Mouse (Mus musculus): ENCODE results near the gene Chn2. TPM values are rescaled to one million over a fixed set of nuclear protein-coding genes. Genes with fewer than 3 reads are reported as not detected.
A peak's percentile ranks its signal among the peaks of the same experiment; 100 is the strongest.

Gene Chn2
- polyA plus RNA-seq, 1 experiment from 2014 or later = 9.8 TPM

DNA sequence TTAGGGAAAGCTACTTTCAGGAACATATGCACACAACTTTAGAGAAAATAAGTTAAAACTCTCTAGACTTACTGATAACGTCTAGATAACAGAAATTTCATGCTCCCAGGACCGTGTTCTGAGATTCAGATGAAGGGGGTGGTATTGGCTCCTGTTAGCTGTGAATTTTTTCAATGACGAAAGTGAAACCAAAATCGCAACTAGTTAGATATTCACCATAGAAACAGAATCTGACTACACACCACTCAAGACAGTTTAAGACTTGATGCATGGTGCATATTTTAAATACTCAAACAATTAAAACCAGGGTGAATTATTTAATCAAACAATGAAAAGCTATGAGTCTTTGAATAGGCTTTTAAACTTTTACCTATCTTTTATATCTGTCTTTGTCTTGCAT lies 48.8 kb downstream of the Chn2 start:
- Histone ChIP-seq H3K4me3 (ENCODE audit: low read depth, low read length) (no peak overlapping the region), H3K4me2 (ENCODE audit: low read depth, severe bottlenecking) (no peak overlapping the region), H3K27ac (replicated peaks; ENCODE audit: low read depth, low read length) (no peak overlapping the region), H3K4me1 (ENCODE audit: control insufficient read depth, insufficient read depth, low read length) (no peaks in the 10 kb centered on the region), H3K9me3 (ENCODE audit: control insufficient read depth, low read length) (no peaks in the 10 kb centered on the region), H3K36me3 (ENCODE audit: control insufficient read depth, insufficient read depth, low read length) (no peaks in the 10 kb centered on the region), H3K9ac (ENCODE audit: low read length) (no peak overlapping the region), H3K27me3 (ENCODE audit: control insufficient read depth, insufficient read depth, low read length) (no peaks in the 10 kb centered on the region)
- ATAC-seq (ENCODE audit: insufficient number of reproducible peaks, low FRiP score, low TSS enrichment, low read depth) (no peak), DNase-seq (ENCODE audit: low spot score) (no peak)
- WGBS = 93% methylated on average over 4 of the region's 4 CpGs

DNA sequence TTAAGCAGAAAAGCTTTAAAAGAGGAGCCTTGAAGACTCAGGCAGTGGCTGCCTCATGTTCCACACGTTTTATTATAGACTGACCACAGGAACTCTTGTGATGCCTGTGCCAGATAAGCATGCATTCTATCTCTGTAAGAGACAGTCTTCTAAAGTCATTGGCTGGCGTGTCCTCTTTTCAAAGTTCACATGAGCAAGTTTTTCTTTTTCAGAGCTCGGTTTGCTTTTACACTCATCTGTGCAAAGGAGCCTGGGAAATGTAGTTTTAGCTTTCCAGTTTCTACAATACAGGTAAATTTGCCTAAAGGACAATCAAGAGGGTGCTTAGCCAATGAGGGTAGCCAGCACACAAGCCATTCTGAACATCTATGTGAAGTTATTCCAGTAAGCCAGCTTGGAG lies 51.5 kb downstream of the Chn2 start:
- 76% methylated on average over 3 of the region's 3 CpGs for WGBS
- no peak overlapping the region for H3K27ac ChIP-seq (replicated peaks; ENCODE audit: low read depth, low read length)
- DNase-seq (ENCODE audit: low spot score) (no peak), ATAC-seq (ENCODE audit: insufficient number of reproducible peaks, low FRiP score, low TSS enrichment, low read depth) (no peak)
- no peak overlapping the region for H3K4me3 ChIP-seq (ENCODE audit: low read depth, low read length)
- no peak overlapping the region for H3K4me2 ChIP-seq (ENCODE audit: low read depth, severe bottlenecking)
- H3K9me3 ChIP-seq (ENCODE audit: control insufficient read depth, low read length) = no peaks in the 10 kb centered on the region
- no peak overlapping the region for H3K9ac ChIP-seq (ENCODE audit: low read length)
- no peaks in the 10 kb centered on the region for H3K27me3 ChIP-seq (ENCODE audit: control insufficient read depth, insufficient read depth, low read length)
- no peaks in the 10 kb centered on the region for H3K4me1 ChIP-seq (ENCODE audit: control insufficient read depth, insufficient read depth, low read length)
- no peaks in the 10 kb centered on the region for H3K36me3 ChIP-seq (ENCODE audit: control insufficient read depth, insufficient read depth, low read length)

DNA sequence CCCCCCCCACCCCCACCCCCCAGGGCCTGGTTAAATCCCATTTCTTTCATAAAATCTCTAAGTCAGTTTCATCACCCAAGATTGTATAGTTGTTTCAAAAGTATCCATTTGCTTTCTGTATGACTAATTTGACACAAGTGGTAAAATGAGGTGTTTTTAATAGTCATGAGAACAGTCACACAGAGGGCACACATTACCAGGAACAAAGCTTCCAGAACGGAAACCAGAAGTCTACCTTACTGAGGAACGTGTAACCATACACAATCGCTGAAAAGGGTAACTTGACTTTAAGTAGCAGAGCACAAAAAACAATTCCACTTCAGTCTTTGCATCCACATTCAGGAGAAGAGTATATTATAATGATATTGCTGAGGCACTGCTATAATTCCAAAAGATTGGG lies 53.6 kb downstream of the Chn2 start:
- no peak for DNase-seq (ENCODE audit: low spot score)
- 74% methylated on average over 3 of the region's 3 CpGs for WGBS
- no peaks in the 10 kb centered on the region for H3K4me1 ChIP-seq (ENCODE audit: control insufficient read depth, insufficient read depth, low read length)

DNA sequence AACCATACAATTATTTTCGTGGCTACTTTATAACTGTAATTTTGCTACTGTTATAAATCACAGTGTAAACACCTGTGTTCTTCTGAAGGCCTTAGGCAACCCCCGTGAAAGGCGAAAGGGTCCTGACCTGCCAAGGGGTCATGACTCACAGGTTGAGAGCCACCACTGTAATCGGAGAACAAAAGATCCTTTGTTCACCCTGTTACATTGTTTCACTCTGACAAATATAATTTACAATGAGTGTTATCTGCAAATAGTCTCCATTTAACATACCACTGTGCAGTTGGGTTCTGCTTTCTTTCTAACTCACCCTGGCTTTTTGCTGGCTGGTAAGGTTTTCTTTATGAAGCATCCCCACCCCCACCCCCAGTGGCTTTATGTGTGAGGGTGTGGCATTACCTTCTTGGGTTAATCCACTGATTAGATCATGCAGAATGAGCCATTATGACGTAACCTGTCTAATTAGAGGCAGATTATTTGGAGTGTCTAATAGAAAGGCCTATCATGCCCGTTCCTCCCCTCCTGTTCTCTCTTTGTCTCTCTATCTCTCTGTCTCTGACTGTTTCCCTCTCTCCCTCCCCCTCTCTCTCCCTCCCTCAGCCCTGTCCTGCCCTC lies 56.9 kb downstream of the Chn2 start:
- DNase-seq (ENCODE audit: low spot score) (peak; percentile 43), ATAC-seq (ENCODE audit: insufficient number of reproducible peaks, low FRiP score, low TSS enrichment, low read depth) (no peak)
- Histone ChIP-seq H3K4me1 (ENCODE audit: control insufficient read depth, insufficient read depth, low read length) (no peaks in the 10 kb centered on the region), H3K9me3 (ENCODE audit: control insufficient read depth, low read length) (no peaks in the 10 kb centered on the region), H3K9ac (ENCODE audit: low read length) (no peak overlapping the region), H3K27ac (replicated peaks; ENCODE audit: low read depth, low read length) (no peak overlapping the region), H3K27me3 (ENCODE audit: control insufficient read depth, insufficient read depth, low read length) (no peaks in the 10 kb centered on the region), H3K36me3 (ENCODE audit: control insufficient read depth, insufficient read depth, low read length) (no peaks in the 10 kb centered on the region), H3K4me2 (ENCODE audit: low read depth, severe bottlenecking) (no peak overlapping the region), H3K4me3 (ENCODE audit: low read depth, low read length) (no peak overlapping the region)
- WGBS = 26% methylated on average over 6 of the region's 6 CpGs

More for the DNA sequence above, 53.6 kb downstream of the Chn2 start:
- H3K27ac ChIP-seq (replicated peaks; ENCODE audit: low read depth, low read length) = no peak overlapping the region
- ATAC-seq (ENCODE audit: insufficient number of reproducible peaks, low FRiP score, low TSS enrichment, low read depth) = no peak
- no peak overlapping the region for H3K4me3 ChIP-seq (ENCODE audit: low read depth, low read length)
- no peak overlapping the region for H3K9ac ChIP-seq (ENCODE audit: low read length)
- no peaks in the 10 kb centered on the region for H3K36me3 ChIP-seq (ENCODE audit: control insufficient read depth, insufficient read depth, low read length)
- no peak overlapping the region for H3K4me2 ChIP-seq (ENCODE audit: low read depth, severe bottlenecking)
- no peaks in the 10 kb centered on the region for H3K9me3 ChIP-seq (ENCODE audit: control insufficient read depth, low read length)
- H3K27me3 ChIP-seq (ENCODE audit: control insufficient read depth, insufficient read depth, low read length) = no peaks in the 10 kb centered on the region

DNA sequence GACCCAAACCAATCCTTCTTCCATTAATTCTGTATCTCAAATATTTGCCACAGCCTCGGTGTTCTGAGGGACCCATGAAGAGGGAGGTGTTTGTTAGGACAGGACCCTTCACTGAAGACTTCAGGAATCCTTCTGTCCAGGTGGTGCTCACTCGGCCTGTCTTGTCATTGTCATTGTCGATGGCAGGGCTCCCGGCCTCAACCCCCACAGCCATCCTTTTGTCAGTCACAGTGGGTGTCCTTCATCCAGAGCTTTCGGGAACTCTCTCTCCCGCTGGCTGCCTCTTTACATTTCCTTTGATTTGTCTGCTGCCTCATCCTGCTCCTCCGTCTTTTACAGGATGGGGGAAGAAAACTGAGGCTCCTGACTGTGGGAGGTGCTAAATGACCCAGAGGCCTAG lies 57.5 kb downstream of the Chn2 start:
- no peaks in the 10 kb centered on the region for H3K36me3 ChIP-seq (ENCODE audit: control insufficient read depth, insufficient read depth, low read length)
- 15% methylated on average over 7 of the region's 7 CpGs for WGBS
- no peak overlapping the region for H3K9ac ChIP-seq (ENCODE audit: low read length)
- DNase-seq (ENCODE audit: low spot score) = no peak
- H3K9me3 ChIP-seq (ENCODE audit: control insufficient read depth, low read length) = no peaks in the 10 kb centered on the region
- no peak overlapping the region for H3K27ac ChIP-seq (replicated peaks; ENCODE audit: low read depth, low read length)
- H3K4me3 ChIP-seq (ENCODE audit: low read depth, low read length) = no peak overlapping the region
- no peaks in the 10 kb centered on the region for H3K27me3 ChIP-seq (ENCODE audit: control insufficient read depth, insufficient read depth, low read length)
- no peak overlapping the region for H3K4me2 ChIP-seq (ENCODE audit: low read depth, severe bottlenecking)
- ATAC-seq (ENCODE audit: insufficient number of reproducible peaks, low FRiP score, low TSS enrichment, low read depth) = no peak
- no peaks in the 10 kb centered on the region for H3K4me1 ChIP-seq (ENCODE audit: control insufficient read depth, insufficient read depth, low read length)

DNA sequence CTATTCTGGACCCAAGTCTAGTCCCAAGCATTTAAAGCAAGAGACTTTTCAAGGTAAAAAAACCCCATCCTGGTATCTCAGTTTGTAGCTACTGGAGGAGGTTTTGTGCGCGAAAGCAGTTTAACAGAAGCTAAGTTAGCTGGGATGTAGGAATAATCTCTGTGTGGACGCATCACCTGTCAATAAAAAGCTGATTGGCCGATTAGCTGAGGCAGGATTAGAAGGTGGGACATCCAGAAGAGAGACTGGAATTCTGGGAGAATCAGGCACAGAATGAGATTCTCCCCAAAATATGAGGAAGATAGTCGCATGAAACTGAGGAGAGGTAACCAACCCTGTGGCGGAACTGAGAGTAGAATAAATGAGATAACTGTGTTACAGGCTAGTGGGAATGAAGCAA lies 59.0 kb downstream of the Chn2 start:
- H3K27ac ChIP-seq (replicated peaks; ENCODE audit: low read depth, low read length) = no peak overlapping the region
- DNase-seq (ENCODE audit: low spot score) (no peak), ATAC-seq (ENCODE audit: insufficient number of reproducible peaks, low FRiP score, low TSS enrichment, low read depth) (no peak)
- no peak overlapping the region for H3K4me3 ChIP-seq (ENCODE audit: low read depth, low read length)
- no peaks in the 10 kb centered on the region for H3K9me3 ChIP-seq (ENCODE audit: control insufficient read depth, low read length)
- H3K36me3 ChIP-seq (ENCODE audit: control insufficient read depth, insufficient read depth, low read length) = no peaks in the 10 kb centered on the region
- WGBS = 90% methylated on average over 6 of the region's 6 CpGs
- no peaks in the 10 kb centered on the region for H3K4me1 ChIP-seq (ENCODE audit: control insufficient read depth, insufficient read depth, low read length)
- no peak overlapping the region for H3K9ac ChIP-seq (ENCODE audit: low read length)
- H3K27me3 ChIP-seq (ENCODE audit: control insufficient read depth, insufficient read depth, low read length) = no peaks in the 10 kb centered on the region
- no peak overlapping the region for H3K4me2 ChIP-seq (ENCODE audit: low read depth, severe bottlenecking)

DNA sequence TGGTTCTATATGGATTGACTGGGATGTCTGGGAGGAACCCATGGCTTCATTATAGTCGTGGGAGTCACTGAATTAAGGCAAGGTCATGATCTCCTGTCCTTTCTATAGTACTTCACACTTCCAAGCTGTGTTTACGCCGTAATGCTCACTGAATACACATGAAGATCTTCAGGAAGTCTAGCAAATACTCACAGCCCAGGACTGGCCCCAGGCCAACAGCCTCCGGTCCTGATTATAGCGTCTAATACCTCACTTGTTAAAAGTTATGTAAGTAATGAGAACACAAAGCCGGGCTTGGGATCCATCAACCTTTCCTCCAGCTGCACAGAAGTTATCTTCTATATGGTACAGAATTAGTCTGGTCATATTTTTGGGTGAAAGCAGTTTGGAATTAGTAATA lies 60.3 kb downstream of the Chn2 start:
- no peaks in the 10 kb centered on the region for H3K9me3 ChIP-seq (ENCODE audit: control insufficient read depth, low read length)
- no peak overlapping the region for H3K27ac ChIP-seq (replicated peaks; ENCODE audit: low read depth, low read length)
- no peak overlapping the region for H3K4me3 ChIP-seq (ENCODE audit: low read depth, low read length)
- no peaks in the 10 kb centered on the region for H3K27me3 ChIP-seq (ENCODE audit: control insufficient read depth, insufficient read depth, low read length)
- no peaks in the 10 kb centered on the region for H3K36me3 ChIP-seq (ENCODE audit: control insufficient read depth, insufficient read depth, low read length)
- no peak overlapping the region for H3K9ac ChIP-seq (ENCODE audit: low read length)
- no peaks in the 10 kb centered on the region for H3K4me1 ChIP-seq (ENCODE audit: control insufficient read depth, insufficient read depth, low read length)
- DNase-seq (ENCODE audit: low spot score) = no peak
- H3K4me2 ChIP-seq (ENCODE audit: low read depth, severe bottlenecking) = no peak overlapping the region
- no peak for ATAC-seq (ENCODE audit: insufficient number of reproducible peaks, low FRiP score, low TSS enrichment, low read depth)
- WGBS = 79% methylated on average over 6 of the region's 6 CpGs

DNA sequence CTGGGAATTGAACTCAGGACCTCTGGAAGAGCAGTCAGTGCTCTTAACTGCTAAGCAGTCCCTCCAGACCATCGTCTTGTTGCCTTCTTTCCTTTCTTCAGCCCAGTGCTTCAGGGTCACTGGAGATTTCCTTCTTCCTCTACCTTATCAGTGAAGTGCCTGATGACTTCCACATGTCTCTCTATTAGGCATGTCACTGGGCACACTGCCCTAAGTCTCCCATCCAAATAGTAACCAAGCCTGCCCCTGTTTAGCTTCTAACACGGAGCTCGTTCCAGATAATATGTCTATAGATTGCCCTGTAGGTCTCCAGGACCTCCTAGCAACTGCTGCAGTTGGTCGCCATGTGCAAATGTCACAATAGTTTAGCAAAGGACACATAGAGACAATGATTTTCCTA lies 62.9 kb downstream of the Chn2 start:
- Histone ChIP-seq H3K27me3 (ENCODE audit: control insufficient read depth, insufficient read depth, low read length) (no peaks in the 10 kb centered on the region), H3K4me1 (ENCODE audit: control insufficient read depth, insufficient read depth, low read length) (no peaks in the 10 kb centered on the region), H3K27ac (replicated peaks; ENCODE audit: low read depth, low read length) (no peak overlapping the region), H3K4me3 (ENCODE audit: low read depth, low read length) (no peak overlapping the region), H3K4me2 (ENCODE audit: low read depth, severe bottlenecking) (no peak overlapping the region), H3K36me3 (ENCODE audit: control insufficient read depth, insufficient read depth, low read length) (no peaks in the 10 kb centered on the region), H3K9me3 (ENCODE audit: control insufficient read depth, low read length) (no peaks in the 10 kb centered on the region), H3K9ac (ENCODE audit: low read length) (no peak overlapping the region)
- DNase-seq (ENCODE audit: low spot score) (no peak), ATAC-seq (ENCODE audit: insufficient number of reproducible peaks, low FRiP score, low TSS enrichment, low read depth) (no peak)
- 70% methylated on average over 4 of the region's 4 CpGs for WGBS

DNA sequence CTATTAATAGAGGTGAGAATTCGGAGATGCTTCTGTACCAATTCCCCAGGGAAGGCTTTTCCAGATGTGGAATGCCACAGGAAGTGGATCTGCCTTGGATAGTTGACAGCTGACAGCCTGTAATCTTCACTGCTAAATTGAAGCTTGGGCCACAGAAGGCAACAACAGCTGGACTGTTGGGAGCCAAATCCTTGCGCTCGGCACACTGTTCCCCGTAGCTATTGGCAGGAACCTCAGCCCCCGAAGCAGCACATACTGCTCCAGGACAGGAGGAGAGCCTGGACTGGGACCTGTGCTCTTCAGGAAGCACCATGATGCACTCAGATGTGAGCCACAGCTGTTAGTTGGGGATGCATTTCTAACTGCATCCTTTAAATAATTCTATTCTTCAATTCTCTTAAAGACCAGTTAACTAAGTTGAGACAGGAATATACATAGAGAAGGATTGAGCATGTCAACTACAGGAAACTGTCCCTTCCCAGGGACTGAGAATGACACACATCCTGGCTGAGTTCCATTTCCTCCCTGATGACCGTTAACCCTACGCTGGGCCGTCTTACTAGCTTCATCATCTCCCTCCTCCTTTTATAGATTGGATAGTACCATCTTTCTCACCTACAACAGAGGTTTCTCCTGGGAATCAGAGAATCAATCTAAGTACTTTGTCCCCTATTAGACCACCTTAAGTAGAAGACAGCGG lies 64.1 kb downstream of the Chn2 start:
- ATAC-seq (ENCODE audit: insufficient number of reproducible peaks, low FRiP score, low TSS enrichment, low read depth) = no peak

More for the DNA sequence above, 64.1 kb downstream of the Chn2 start:
- Histone ChIP-seq H3K27me3 (ENCODE audit: control insufficient read depth, insufficient read depth, low read length) (no peaks in the 10 kb centered on the region), H3K4me3 (ENCODE audit: low read depth, low read length) (no peak overlapping the region), H3K36me3 (ENCODE audit: control insufficient read depth, insufficient read depth, low read length) (no peaks in the 10 kb centered on the region), H3K27ac (replicated peaks; ENCODE audit: low read depth, low read length) (no peak overlapping the region), H3K4me1 (ENCODE audit: control insufficient read depth, insufficient read depth, low read length) (no peaks in the 10 kb centered on the region), H3K9me3 (ENCODE audit: control insufficient read depth, low read length) (no peaks in the 10 kb centered on the region), H3K9ac (ENCODE audit: low read length) (no peak overlapping the region), H3K4me2 (ENCODE audit: low read depth, severe bottlenecking) (no peak overlapping the region)
- 86% methylated on average over 9 of the region's 9 CpGs for WGBS
- DNase-seq (ENCODE audit: low spot score) = no peak

Data from limb, embryonic 11.5 days (tissue).